Mouse (Mus musculus) stomach, embryonic 16.5 days (tissue): Measurements from ENCODE around the gene Nebl. TPM values are rescaled to one million over a fixed set of nuclear protein-coding genes. Genes with fewer than 3 reads are reported as not detected.

ENCODE experiments used
- ATAC-seq: fragments of 200-750 bp; cut with Nextera tagmentation; 2 replicates; pipeline ENCODE4 v1.8.0; 2017; ENCODE audit warnings: moderate number of reproducible peaks, moderate TSS enrichment; ENCODE audit not compliant: insufficient read depth, low FRiP score
- H3K27ac ChIP-seq: fragments of 300-500 bp; sonication (generic); 2 replicates; pipeline ENCODE4 v1.5.1; 2014; ENCODE audit warnings: low read length
- H3K27me3 ChIP-seq: fragments of 300-500 bp; sonication (generic); 2 replicates; pipeline ENCODE4 v1.6.1; 2014; ENCODE audit warnings: low read length, control low read depth, mixed read lengths; ENCODE audit not compliant: control insufficient read depth, insufficient read depth
- H3K36me3 ChIP-seq: fragments of 300-500 bp; sonication (generic); 2 replicates; pipeline ENCODE4 v1.6.1; 2014; ENCODE audit warnings: low read length; ENCODE audit not compliant: control insufficient read depth, insufficient read depth
- H3K4me1 ChIP-seq: fragments of 300-500 bp; sonication (generic); 2 replicates; pipeline ENCODE4 v1.6.1; 2014; ENCODE audit warnings: low read length, control low read depth, mixed read lengths; ENCODE audit not compliant: control insufficient read depth, insufficient read depth
- H3K4me2 ChIP-seq: fragments of 300-500 bp; sonication (generic); 2 replicates; pipeline ENCODE4 v1.6.1; 2014; ENCODE audit warnings: low read depth, low read length, mixed read lengths
- H3K4me3 ChIP-seq: fragments of 300-500 bp; sonication (generic); replicated peaks from 2 replicates; pipeline ENCODE4 v1.5.1; 2014; ENCODE audit warnings: mild to moderate bottlenecking, low read length
- H3K9ac ChIP-seq: fragments of 300-500 bp; sonication (generic); 2 replicates; pipeline ENCODE4 v1.6.1; 2014; ENCODE audit warnings: low read length
- H3K9me3 ChIP-seq: fragments of 300-500 bp; sonication (generic); replicated peaks from 2 replicates; pipeline ENCODE4 v1.6.1; 2016; ENCODE audit warnings: low read length, control low read depth; ENCODE audit not compliant: control insufficient read depth
- WGBS: fragments of 180-500 bp; shearing (Covaris S2); extraction: QIAGEN DNeasy Blood & Tissue Kit; methylation state at CpG from one replicate; pipeline ENCODE4 v1.1.7; 2014; 5-methylcytosine and 5-hydroxymethylcytosine counted together
- polyA plus RNA-seq: library from polyadenylated mRNA; unstranded; fragments of >200 nt; fragmentation: Nextera tagmentation; extraction: Ambion mirVana; gene quantifications from 2 replicates; pipeline ENCODE4 v1.2.1, GENCODE M21; 2015

Gene Nebl
- polyA plus RNA-seq, 1 experiment from 2014 or later: 9.1 TPM

- Histone ChIP-seq H3K27me3 (no peaks in the 10 kb centered on the region), H3K4me2 (no peak overlapping the region), H3K4me3 (no peak overlapping the region), H3K4me1 (no peaks in the 10 kb centered on the region), H3K9ac (no peak overlapping the region), H3K9me3 (no peaks in the 10 kb centered on the region), H3K36me3 (no peaks in the 10 kb centered on the region), H3K27ac (no peak overlapping the region)
- ATAC-seq: no peak
- 60% methylated on average over 2 of the region's 2 CpGs for WGBS
These were observed 270.8 kb downstream of the Nebl start for GRCm38 (mm10) chr2:17460434-17460833.

GRCm38 (mm10) chr2:17453676-17454075 lies 277.6 kb downstream of the Nebl start:
- Histone ChIP-seq H3K27ac (no peak overlapping the region), H3K36me3 (no peaks in the 10 kb centered on the region)

DNA sequence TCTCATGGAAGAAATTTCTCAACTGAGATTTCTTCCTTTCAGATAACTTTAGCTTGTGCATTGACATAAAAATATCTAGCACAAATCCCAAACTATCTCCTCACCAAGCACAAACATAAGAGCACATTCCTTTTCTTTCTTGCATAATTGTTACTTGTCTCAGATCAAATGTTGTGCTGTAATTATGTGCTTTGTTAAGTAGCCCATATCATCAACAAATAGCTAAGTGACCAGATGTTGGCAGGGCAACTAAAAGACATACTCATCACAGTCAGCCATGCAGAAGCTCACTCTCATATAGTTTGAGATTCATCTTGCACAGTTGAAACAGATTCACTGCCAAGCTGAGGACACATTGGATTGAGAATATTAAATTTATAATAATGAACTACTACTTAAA lies 282.9 kb downstream of the Nebl start:
- no peak overlapping the region for H3K4me2 ChIP-seq
- no peaks in the 10 kb centered on the region for H3K4me1 ChIP-seq
- H3K27me3 ChIP-seq: no peaks in the 10 kb centered on the region
- no peak overlapping the region for H3K9ac ChIP-seq
- no peak for ATAC-seq
- H3K4me3 ChIP-seq: no peak overlapping the region
- no peak overlapping the region for H3K27ac ChIP-seq
- H3K36me3 ChIP-seq: no peaks in the 10 kb centered on the region
- H3K9me3 ChIP-seq: no peaks in the 10 kb centered on the region

More at GRCm38 (mm10) chr2:17453676-17454075, 277.6 kb downstream of the Nebl start:
- H3K4me1 ChIP-seq: no peaks in the 10 kb centered on the region
- no peaks in the 10 kb centered on the region for H3K9me3 ChIP-seq
- no peak overlapping the region for H3K4me3 ChIP-seq
- H3K27me3 ChIP-seq: no peaks in the 10 kb centered on the region
- ATAC-seq: no peak
- no peak overlapping the region for H3K4me2 ChIP-seq
- no peak overlapping the region for H3K9ac ChIP-seq

DNA sequence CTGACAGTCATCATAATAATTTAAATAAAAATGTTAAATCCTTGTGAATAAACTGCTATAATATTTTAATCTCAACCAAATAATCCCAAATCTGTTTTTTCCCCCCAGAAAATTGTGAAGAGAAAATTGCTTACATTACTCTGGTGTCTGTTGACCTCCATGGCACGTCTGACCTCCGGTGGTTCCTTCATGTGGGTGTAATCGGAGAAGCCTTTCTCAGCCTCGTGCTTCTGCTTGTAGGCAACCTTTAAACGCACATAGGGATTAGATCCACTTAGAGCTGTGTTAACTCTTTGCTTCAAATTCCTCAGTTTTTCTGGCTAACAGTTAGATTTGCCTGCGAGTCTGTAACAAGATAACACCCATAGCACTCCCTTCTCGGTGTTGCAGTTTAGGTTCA lies 287.7 kb downstream of the Nebl start:
- Histone ChIP-seq H3K4me3 (no peak overlapping the region), H3K9me3 (no peaks in the 10 kb centered on the region), H3K4me2 (no peak overlapping the region), H3K36me3 (no peaks in the 10 kb centered on the region), H3K4me1 (no peaks in the 10 kb centered on the region), H3K27me3 (no peaks in the 10 kb centered on the region), H3K9ac (no peak overlapping the region), H3K27ac (no peak overlapping the region)
- WGBS: 29% methylated on average over 7 of the region's 7 CpGs
- ATAC-seq: no peak

- H3K4me2 ChIP-seq: no peak overlapping the region
- H3K4me1 ChIP-seq: no peaks in the 10 kb centered on the region
- H3K36me3 ChIP-seq: no peaks in the 10 kb centered on the region
- H3K27ac ChIP-seq: no peak overlapping the region
- no peak for ATAC-seq
- H3K9ac ChIP-seq: no peak overlapping the region
- 89% methylated on average over 1 of the region's 1 CpGs for WGBS
- no peaks in the 10 kb centered on the region for H3K27me3 ChIP-seq
- H3K4me3 ChIP-seq: no peak overlapping the region
- no peaks in the 10 kb centered on the region for H3K9me3 ChIP-seq
These were observed 292.9 kb downstream of the Nebl start for GRCm38 (mm10) chr2:17438317-17438716.

DNA sequence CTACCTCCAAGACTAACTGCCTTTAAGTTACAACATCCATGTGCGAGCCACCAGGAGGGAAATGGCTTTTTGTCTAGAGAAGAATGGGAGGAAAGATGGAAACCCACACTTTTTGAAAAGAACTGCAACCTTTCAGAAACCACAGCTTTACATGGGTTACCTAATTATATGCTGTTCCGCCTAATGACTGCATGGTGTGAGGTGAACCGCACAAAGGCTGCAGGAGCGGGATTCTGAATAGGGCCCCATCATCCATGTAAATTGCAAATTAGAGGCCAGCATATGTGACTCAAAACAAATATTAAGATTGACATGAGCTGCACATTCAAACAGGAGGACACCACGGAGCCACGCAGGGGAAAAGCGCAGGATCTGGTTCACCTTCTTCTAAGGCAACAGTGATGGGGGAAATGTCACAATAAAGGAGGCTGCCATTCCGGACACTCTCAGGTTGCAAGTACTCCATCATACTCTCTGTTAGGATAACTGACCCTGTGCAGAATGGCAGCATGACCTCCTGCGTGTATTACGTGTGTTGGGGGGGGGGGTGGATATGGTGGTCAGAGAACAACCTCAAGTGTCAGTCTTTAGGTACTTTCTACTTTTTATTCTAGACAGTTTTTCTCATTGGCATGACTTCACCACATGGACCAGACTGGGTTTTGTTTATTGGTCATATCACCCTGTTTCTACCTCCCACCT lies 294.4 kb downstream of the Nebl start:
- no peaks in the 10 kb centered on the region for H3K4me1 ChIP-seq
- H3K9ac ChIP-seq: no peak overlapping the region
- ATAC-seq: no peak
- H3K9me3 ChIP-seq: no peaks in the 10 kb centered on the region
- H3K27ac ChIP-seq: no peak overlapping the region
- no peaks in the 10 kb centered on the region for H3K27me3 ChIP-seq
- whole genome bisulfite sequencing: 88% methylated on average over 10 of the region's 10 CpGs
- no peak overlapping the region for H3K4me3 ChIP-seq
- H3K4me2 ChIP-seq: no peak overlapping the region
- H3K36me3 ChIP-seq: no peaks in the 10 kb centered on the region

GRCm38 (mm10) chr2:17435217-17435616 lies 296.0 kb downstream of the Nebl start:
- H3K9ac ChIP-seq: no peak overlapping the region
- H3K4me1 ChIP-seq: no peaks in the 10 kb centered on the region
- H3K27me3 ChIP-seq: no peaks in the 10 kb centered on the region
- no peaks in the 10 kb centered on the region for H3K36me3 ChIP-seq
- ATAC-seq: no peak
- no peak overlapping the region for H3K4me2 ChIP-seq
- WGBS: 63% methylated on average over 4 of the region's 4 CpGs
- no peaks in the 10 kb centered on the region for H3K9me3 ChIP-seq
- H3K27ac ChIP-seq: no peak overlapping the region
- H3K4me3 ChIP-seq: no peak overlapping the region

GRCm38 (mm10) chr2:17429028-17429427 lies 302.2 kb downstream of the Nebl start:
- no peak overlapping the region for H3K9ac ChIP-seq
- no peak overlapping the region for H3K4me2 ChIP-seq
- no peak for ATAC-seq
- no peak overlapping the region for H3K4me3 ChIP-seq
- H3K27ac ChIP-seq: no peak overlapping the region
- H3K36me3 ChIP-seq: no peaks in the 10 kb centered on the region
- no peaks in the 10 kb centered on the region for H3K27me3 ChIP-seq
- no peaks in the 10 kb centered on the region for H3K4me1 ChIP-seq
- no peaks in the 10 kb centered on the region for H3K9me3 ChIP-seq
- whole genome bisulfite sequencing: 81% methylated on average over 4 of the region's 4 CpGs

- Histone ChIP-seq H3K4me1 (no peaks in the 10 kb centered on the region), H3K4me3 (no peak overlapping the region), H3K4me2 (no peak overlapping the region), H3K27me3 (no peaks in the 10 kb centered on the region), H3K9me3 (no peaks in the 10 kb centered on the region), H3K36me3 (no peaks in the 10 kb centered on the region), H3K9ac (no peak overlapping the region), H3K27ac (no peak overlapping the region)
- WGBS: 84% methylated on average over 4 of the region's 4 CpGs
- no peak for ATAC-seq
These were observed 303.1 kb downstream of the Nebl start for GRCm38 (mm10) chr2:17428156-17428555.
